14 mouse cellular contexts compared by ENCODE assay signal in genomic region chr16:96722135-96722534, GRCm38 (mm10).
A peak's percentile ranks its signal among the peaks of the same experiment; 100 is the strongest.
DNase-seq lines count a peak whose midpoint lies in the region; ATAC-seq and TF ChIP-seq lines count a peak whose summit lies in the region.
"Had no signal": no experiment of that assay in that cellular context is flagged by ENCODE, and none has a peak within 500 bp of the region (broad histone marks: within the 10 kb centered on the region; RNA-seq: fewer than 3 reads in every experiment).

No protein-coding gene starts in this region.

- no peaks in the 10 kb centered on the region for H3K9me3 ChIP-seq in heart, postnatal 0 days (replicated peaks; ENCODE audit: control insufficient read depth, low read length)
- no peaks in the 10 kb centered on the region for H3K9me3 ChIP-seq in midbrain, embryonic 13.5 days
- H3K9me3 ChIP-seq in midbrain, embryonic 11.5 days (ENCODE audit: control insufficient read depth, low read length): no peaks in the 10 kb centered on the region
- no peaks in the 10 kb centered on the region for H3K9me3 ChIP-seq in stomach, postnatal 0 days (ENCODE audit: control insufficient read depth, low read length)
- H3K9me3 ChIP-seq: liver, embryonic 15.5 days had no signal

- H3K9ac ChIP-seq in heart, postnatal 0 days (replicated peaks; ENCODE audit: low read depth, low read length): no peak overlapping the region
- H3K9ac ChIP-seq in midbrain, embryonic 13.5 days (replicated peaks): no peak overlapping the region
- H3K9ac ChIP-seq in midbrain, embryonic 11.5 days (ENCODE audit: low read length): no peak overlapping the region
- H3K9ac ChIP-seq in stomach, postnatal 0 days (ENCODE audit: low read length): no peak overlapping the region
- H3K9ac ChIP-seq: liver, embryonic 15.5 days had no signal

- peak; percentile 21; the same call in 1 of the 2 replicates for TF ChIP-seq CTCF in heart, postnatal 0 days (IDR thresholded peaks at IDR 0.05; ENCODE audit: low read depth)
- peak; percentile 35; the same call in 1 of the 2 replicates for TF ChIP-seq CTCF in brain, embryonic 14.5 days (IDR thresholded peaks at IDR 0.05; ENCODE audit: borderline replicate concordance, extremely low read depth, insufficient read depth, insufficient read length)
- TF ChIP-seq CTCF in stomach, postnatal 0 days (IDR thresholded peaks at IDR 0.05; ENCODE audit: low read depth): peak; percentile 36

- H3K36me3 ChIP-seq in heart, postnatal 0 days (replicated peaks; ENCODE audit: control insufficient read depth, insufficient read depth, low read length): no peaks in the 10 kb centered on the region
- no peaks in the 10 kb centered on the region for H3K36me3 ChIP-seq in midbrain, embryonic 13.5 days
- H3K36me3 ChIP-seq in midbrain, embryonic 11.5 days (ENCODE audit: control insufficient read depth, insufficient read depth, low read length): no peaks in the 10 kb centered on the region
- no peaks in the 10 kb centered on the region for H3K36me3 ChIP-seq in stomach, postnatal 0 days (ENCODE audit: control insufficient read depth, insufficient read depth, low read length)
- H3K36me3 ChIP-seq: liver, embryonic 15.5 days had no signal

- no peak overlapping the region for H3K4me2 ChIP-seq in heart, postnatal 0 days (ENCODE audit: low read depth, low read length)
- H3K4me2 ChIP-seq in midbrain, embryonic 13.5 days (replicated peaks): no peak overlapping the region
- H3K4me2 ChIP-seq in midbrain, embryonic 11.5 days: no peak overlapping the region
- H3K4me2 ChIP-seq in stomach, postnatal 0 days (replicated peaks; ENCODE audit: low read depth): no peak overlapping the region
- H3K4me2 ChIP-seq: liver, embryonic 15.5 days had no signal

- no peaks in the 10 kb centered on the region for H3K27me3 ChIP-seq in heart, postnatal 0 days (ENCODE audit: control insufficient read depth, insufficient read depth, low read length)
- H3K27me3 ChIP-seq in midbrain, embryonic 13.5 days: no peaks in the 10 kb centered on the region
- no peaks in the 10 kb centered on the region for H3K27me3 ChIP-seq in midbrain, embryonic 11.5 days (ENCODE audit: control insufficient read depth, insufficient read depth, low read length)
- H3K27me3 ChIP-seq in stomach, postnatal 0 days (ENCODE audit: control insufficient read depth, insufficient read depth, low read length): no peaks in the 10 kb centered on the region
- H3K27me3 ChIP-seq: liver, embryonic 15.5 days had no signal

- ATAC-seq in heart, postnatal 0 days (ENCODE audit: insufficient read depth, low read depth): no peak
- no peak for ATAC-seq in midbrain, embryonic 13.5 days
- no peak for ATAC-seq in midbrain, embryonic 11.5 days (ENCODE audit: low FRiP score)
- no peak for ATAC-seq in stomach, postnatal 0 days (ENCODE audit: low FRiP score, low TSS enrichment)

- DNase-seq in heart, postnatal 0 days (ENCODE audit: low spot score): no peak
- DNase-seq in heart, adult 9 months (ENCODE audit: low spot score in 2 of 2): no peak
- DNase-seq in midbrain, embryonic 11.5 days (ENCODE audit: low spot score, missing footprints): no peak
- DNase-seq in brain, embryonic 14.5 days (ENCODE audit: low read depth): peak; percentile 39
- no peak for DNase-seq in stomach, postnatal 0 days (ENCODE audit: low spot score)
- DNase-seq in cerebellum, postnatal 36 days: no peak
- no peak for DNase-seq in spleen, adult 12 weeks (ENCODE audit: low spot score)
- DNase-seq: heart, adult 2 months; heart, postnatal 36 days; kidney, adult 9 months; spleen, adult 18-20 months had no signal

- TF ChIP-seq POLR2A in brain, embryonic 14.5 days (IDR thresholded peaks at IDR 0.05; ENCODE audit: borderline replicate concordance, extremely low read depth, insufficient read depth, insufficient read length, poor library complexity, severe bottlenecking): no peak

- no peak overlapping the region for H3K27ac ChIP-seq in heart, postnatal 0 days (ENCODE audit: low read depth)
- H3K27ac ChIP-seq in midbrain, embryonic 13.5 days: 0 out of 2 replicates have a peak overlapping the region, but pooled peaks have one; percentile 42
- no peak overlapping the region for H3K27ac ChIP-seq in midbrain, embryonic 11.5 days (ENCODE audit: low read depth, low read length)
- H3K27ac ChIP-seq in stomach, postnatal 0 days (replicated peaks): no peak overlapping the region
- H3K27ac ChIP-seq: heart, adult 2 months; liver, embryonic 15.5 days had no signal

- TF ChIP-seq EP300 in heart, postnatal 0 days (IDR thresholded peaks at IDR 0.05; ENCODE audit: low read depth): no peak
- no peak for TF ChIP-seq EP300 in stomach, postnatal 0 days (optimal IDR thresholded peaks at IDR 0.05)

- H3K4me1 ChIP-seq in heart, postnatal 0 days (ENCODE audit: control insufficient read depth, insufficient read depth): no peaks in the 10 kb centered on the region
- peaks cover 39% of the 10 kb centered on the region for H3K4me1 ChIP-seq in midbrain, embryonic 13.5 days (replicated peaks)
- H3K4me1 ChIP-seq in midbrain, embryonic 11.5 days (ENCODE audit: control insufficient read depth, insufficient read depth, low read length): peaks cover 7% of the 10 kb centered on the region
- no peaks in the 10 kb centered on the region for H3K4me1 ChIP-seq in stomach, postnatal 0 days (replicated peaks; ENCODE audit: control insufficient read depth, insufficient read depth)
- H3K4me1 ChIP-seq: liver, embryonic 15.5 days had no signal

- 49% methylated on average over 3 of the region's 3 CpGs for WGBS in heart, postnatal 0 days
- 72% methylated on average over 3 of the region's 3 CpGs for WGBS in midbrain, embryonic 13.5 days
- 73% methylated on average over 3 of the region's 3 CpGs for WGBS in midbrain, embryonic 11.5 days
- WGBS in stomach, postnatal 0 days: 70% methylated on average over 3 of the region's 3 CpGs

- no peak overlapping the region for H3K4me3 ChIP-seq in heart, postnatal 0 days (ENCODE audit: low read depth, low read length)
- H3K4me3 ChIP-seq in midbrain, embryonic 13.5 days (replicated peaks): no peak overlapping the region
- H3K4me3 ChIP-seq in midbrain, embryonic 11.5 days (ENCODE audit: low read depth, low read length): no peak overlapping the region
- H3K4me3 ChIP-seq in stomach, postnatal 0 days (ENCODE audit: low read depth, low read length): no peak overlapping the region
- H3K4me3 ChIP-seq: erythroblast, embryonic 14.5 days; heart, adult 2 months; liver, embryonic 15.5 days had no signal
